Mouse (Mus musculus) ovary, adult 10 weeks (tissue): ENCODE measurements around the gene Etfb. TPM values are rescaled to one million over a fixed set of nuclear protein-coding genes. Genes with fewer than 3 reads are reported as not detected.

Experiments used
- polyA plus RNA-seq: library from polyadenylated mRNA; stranded (reverse); fragments of 350-450 nt; fragmentation: Illumina TruSeq; extraction: RNeasy Lipid Tissue Mini Kit (QIAGEN cat#74804); gene quantifications from one replicate; pipeline ENCODE4 v1.2.3, GENCODE M21; 2014

Gene Etfb
- 1.5 TPM for polyA plus RNA-seq

GRCm38 (mm10) chr7:43443917-43444293, at the start of gene Etfb, which contains the start of gene Gm45233:
TSS of gene Etfb (plus strand) at chr7:43444083.
TSS of gene Gm45233 (plus strand) at chr7:43444128.

GRCm38 (mm10) chr7:43408131-43408553, 35.7 kb upstream of the Etfb start, which contains the start of gene Siglecg:
TSS of gene Siglecg (plus strand) at chr7:43408204.

GRCm38 (mm10) chr7:43427406-43427805, 16.5 kb upstream of the Etfb start, which contains the start of gene Lim2:
TSS of gene Lim2 (plus strand) at chr7:43427670.

GRCm38 (mm10) chr7:43436341-43437255, 7.3 kb upstream of the Etfb start, which contains the start of gene Nkg7:
TSS of gene Nkg7 (plus strand) at chr7:43437073.

GRCm38 (mm10) chr7:43440482-43440881, 3.4 kb upstream of the Etfb start, which contains the start of gene Cldnd2:
TSS of gene Cldnd2 (plus strand) at chr7:43440782.

GRCm38 (mm10) chr7:43462851-43463250, 19.0 kb downstream of the Etfb start, which contains the start of gene Vsig10l:
TSS of gene Vsig10l (plus strand) at chr7:43463151.

GRCm38 (mm10) chr7:43489631-43490125, 45.8 kb downstream of the Etfb start, which contains the start of gene Iglon5:
TSS of gene Iglon5 (minus strand) at chr7:43490075.

Other genes with a start within 250 kb of the Etfb start
- gene Zfp715, start 130.8 kb upstream of the Etfb start, polyA plus RNA-seq, result 51.8 TPM
- gene Siglecf, start 92.7 kb upstream of the Etfb start, polyA plus RNA-seq, result 1.2 TPM
- gene Siglecg, start 35.9 kb upstream of the Etfb start, polyA plus RNA-seq, result not detected
- not detected for gene Lim2, start 16.4 kb upstream of the Etfb start, polyA plus RNA-seq
- not detected for gene Nkg7, start 7.0 kb upstream of the Etfb start, polyA plus RNA-seq
- gene Cldnd2, start 3.3 kb upstream of the Etfb start, polyA plus RNA-seq, result not detected
- gene Gm45233, start within 50 bp of the Etfb start, polyA plus RNA-seq, result not detected
- gene Vsig10l, start 19.1 kb downstream of the Etfb start, polyA plus RNA-seq, result 0.88 TPM
- not detected for gene Iglon5, start 46.0 kb downstream of the Etfb start, polyA plus RNA-seq
- gene 4931406B18Rik, start 61.9 kb downstream of the Etfb start, polyA plus RNA-seq, result not detected
- gene Cd33, start 100.3 kb downstream of the Etfb start, polyA plus RNA-seq, result 5.7 TPM
- gene Zfp658, start 118.2 kb downstream of the Etfb start, polyA plus RNA-seq, result 3.5 TPM
- 42.2 TPM for gene Zfp719, start 135.5 kb downstream of the Etfb start, polyA plus RNA-seq
- 0.20 TPM for gene Zfp819, start 163.1 kb downstream of the Etfb start, polyA plus RNA-seq
- gene Ceacam18, start 190.6 kb downstream of the Etfb start, polyA plus RNA-seq, result not detected
- gene Siglece, start 216.1 kb downstream of the Etfb start, polyA plus RNA-seq, result 0.66 TPM
- 3.2 TPM for gene Ctu1, start 227.9 kb downstream of the Etfb start, polyA plus RNA-seq
- gene Klk14, start 246.3 kb downstream of the Etfb start, polyA plus RNA-seq, result not detected